Mouse (Mus musculus): ENCODE data around the gene Prr7. TPM values are rescaled to one million over a fixed set of nuclear protein-coding genes. Genes with fewer than 3 reads are reported as not detected.
"Not testable (repeated sequence)": the region's sequence is repeated elsewhere in the genome, so short reads cannot be mapped to it uniquely, and the experiment has no call there.

Prr7 gene
- 1 to 10 TPM; 2.1 to 2.5 TPM for total RNA-seq (2021)
- long read RNA-seq, experiment 1, partial matches to known transcripts = 0 of 1 reads
- long read RNA-seq, experiment 1, other reads (novel, unspliced or antisense) = 0 of 1 reads
- long read RNA-seq, experiment 2 = 0 reads

DNA sequence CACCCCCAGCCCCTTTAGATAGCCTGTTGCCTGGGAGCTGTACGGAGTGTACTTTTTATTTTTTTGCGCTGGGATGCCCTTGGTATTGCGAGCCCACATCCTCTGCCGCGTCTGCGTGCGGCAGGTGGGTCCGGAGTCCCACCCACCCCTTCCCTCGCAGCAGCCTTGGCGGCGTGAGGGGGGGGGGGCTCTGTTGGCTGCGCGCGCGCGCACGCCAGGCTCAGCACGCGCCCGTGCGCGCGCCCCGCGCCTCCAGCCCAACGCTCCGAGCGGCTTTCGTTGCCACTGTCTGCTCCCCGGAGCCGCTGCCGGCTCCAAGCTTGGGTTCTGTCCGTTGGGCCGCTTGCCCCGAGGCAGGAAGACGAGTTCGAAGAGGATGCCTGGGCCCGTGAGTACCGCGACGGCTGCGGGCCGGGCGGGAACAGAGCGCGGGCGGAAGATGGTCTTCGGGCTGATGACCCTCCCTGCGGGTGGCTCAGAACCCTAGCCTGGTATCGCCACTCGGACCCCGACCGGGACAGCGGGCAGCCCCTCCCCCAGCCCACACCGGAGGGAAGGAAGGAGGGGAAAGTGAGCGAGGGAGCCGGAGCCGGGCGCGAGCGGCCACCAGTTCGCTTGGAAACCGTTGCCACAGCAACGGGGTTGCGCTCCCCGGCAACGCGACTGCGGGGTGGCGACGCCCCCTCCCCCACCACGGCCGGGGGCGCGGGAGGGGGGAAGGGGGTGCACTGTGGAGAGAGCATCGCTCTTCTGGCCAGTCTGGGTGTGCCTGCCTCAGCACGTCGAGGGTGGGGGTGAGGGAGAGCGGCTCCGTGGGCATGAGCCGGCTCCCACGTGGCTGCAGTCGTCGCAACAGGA is at the start of gene Prr7:
Gene Prr7, plus strand, starts transcription at position 241 of the 858 bp plus-strand sequence.
- peak; percentile 57 for DNase-seq

DNA sequence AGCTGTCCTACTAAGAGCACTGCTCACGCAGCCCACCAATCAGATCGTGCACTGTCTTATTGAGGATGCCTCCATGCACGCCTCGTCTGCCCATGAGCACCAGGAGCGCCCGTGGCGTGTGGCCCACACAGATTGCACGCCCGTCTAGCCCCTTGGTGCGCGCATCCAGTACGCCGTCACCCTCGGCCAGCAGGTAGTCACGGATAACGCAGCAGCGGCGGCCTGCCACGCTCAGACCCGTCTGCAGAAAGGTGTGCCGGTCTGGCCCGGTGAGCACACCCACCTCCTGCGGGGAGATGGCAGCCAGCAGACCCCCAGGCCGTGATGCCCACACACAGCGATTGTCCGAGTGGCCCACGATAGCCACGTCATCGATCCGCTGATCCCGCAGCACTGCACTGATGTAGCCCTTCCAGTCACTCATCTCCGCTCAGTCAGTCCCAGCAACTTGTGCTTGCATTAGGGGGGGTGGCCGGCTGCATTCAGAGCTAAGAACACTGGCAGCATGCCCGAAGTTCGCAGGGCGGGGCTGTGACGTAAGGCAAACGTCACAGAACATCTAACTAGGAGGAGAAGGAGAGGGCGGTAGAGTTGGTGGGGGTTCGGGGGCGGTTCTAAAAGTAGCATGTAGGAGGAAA is 49.2 kb upstream of the Prr7 start, which contains the start of gene Pfn3:
Gene Pfn3, minus strand, starts transcription at position 490 of the 638 bp plus-strand sequence.
- peak; percentile 40 for DNase-seq

- DNase-seq = peak; percentile 93
Measured at GRCm38 (mm10) chr13:55418004-55418403, 46.1 kb upstream of the Prr7 start.

- DNase-seq = no peak
Measured at GRCm38 (mm10) chr13:55419142-55419541, 44.9 kb upstream of the Prr7 start.

DNA sequence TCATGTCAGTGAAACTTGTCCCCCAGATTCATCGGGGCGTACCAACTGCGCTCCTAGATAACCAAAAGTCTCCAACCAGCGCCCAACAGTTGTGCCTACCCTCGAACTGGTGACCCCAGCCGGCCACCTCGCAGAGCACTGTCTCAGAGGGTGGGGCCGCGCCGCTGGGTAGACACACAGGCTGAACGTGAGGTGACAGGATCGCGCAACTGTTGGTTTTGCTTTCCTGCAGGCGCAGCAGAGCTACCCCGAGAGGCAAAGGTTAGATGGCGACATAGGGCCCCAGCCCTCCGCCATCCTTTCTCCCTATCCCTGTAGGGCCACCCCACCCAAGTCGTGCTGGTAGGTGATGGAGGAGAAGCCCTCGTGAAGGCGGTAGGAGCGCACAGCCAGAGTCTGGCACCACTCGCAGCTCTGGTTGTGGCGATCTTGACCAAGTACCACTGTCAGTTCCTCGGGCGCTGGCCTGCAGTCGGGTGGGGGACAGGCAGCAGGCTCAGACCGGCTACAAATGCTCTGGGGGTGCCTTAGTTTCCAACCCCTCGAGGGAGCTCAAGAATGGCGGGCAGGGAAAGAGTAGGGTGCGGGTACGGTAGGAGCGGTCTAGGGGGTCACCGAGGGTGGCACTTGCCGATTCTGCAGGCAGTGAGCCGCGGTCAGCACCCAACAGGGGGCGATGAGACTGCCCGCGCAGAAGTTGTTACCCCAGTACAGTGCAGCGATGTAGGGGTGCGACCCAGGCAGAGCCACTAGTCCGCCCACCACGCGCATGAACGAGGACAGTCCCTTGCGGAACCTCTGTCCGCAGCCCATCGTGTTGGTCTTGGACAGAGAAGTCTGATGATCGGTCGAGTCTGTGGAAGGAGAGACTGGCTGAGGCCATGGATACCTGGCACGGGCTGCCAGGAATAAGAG is 43.8 kb upstream of the Prr7 start:
- DNase-seq = no peak

GRCm38 (mm10) chr13:55420933-55421800 is 42.9 kb upstream of the Prr7 start:
- peak; percentile 72 for DNase-seq

GRCm38 (mm10) chr13:55426613-55427012 is 37.5 kb upstream of the Prr7 start, which contains the start of gene F12:
Gene F12 (minus strand): TSS chr13:55426793.
- no peak for DNase-seq

DNA sequence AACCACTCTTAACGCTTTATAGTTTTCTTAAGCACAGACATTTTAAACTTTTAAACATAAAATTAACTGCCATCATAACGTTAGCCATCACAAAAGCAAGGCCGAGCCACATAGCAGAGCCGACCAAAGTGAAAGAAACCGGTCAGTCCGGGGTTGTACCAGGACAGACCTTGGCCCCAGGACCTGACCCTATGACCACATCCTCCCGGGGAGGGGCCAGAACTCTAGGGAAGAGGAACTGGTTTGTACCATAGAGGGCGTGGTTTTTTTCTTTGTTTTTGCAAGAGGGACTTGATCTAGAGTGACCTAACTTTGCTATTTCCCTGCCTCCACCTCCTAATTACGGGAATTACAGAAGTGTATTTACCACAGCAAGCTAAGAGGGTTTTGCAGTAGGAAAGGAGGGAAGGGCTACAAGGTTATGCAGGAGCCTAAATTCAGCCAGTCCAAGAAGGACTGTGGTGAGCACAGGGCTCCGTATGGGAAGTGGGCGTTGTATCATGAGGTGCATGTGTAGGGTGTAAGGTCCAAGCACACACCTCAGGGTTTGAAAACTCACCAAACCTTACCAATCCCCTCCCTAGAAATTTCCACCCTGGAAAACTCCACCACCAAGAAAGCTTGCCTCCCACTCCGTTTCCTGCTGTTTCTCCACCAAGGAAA is 34.7 kb upstream of the Prr7 start:
- no peak for DNase-seq

- no peak for DNase-seq
Measured at GRCm38 (mm10) chr13:55430566-55430965, 33.5 kb upstream of the Prr7 start.

- DNase-seq = no peak
Measured at GRCm38 (mm10) chr13:55431889-55432685, 32.0 kb upstream of the Prr7 start.

DNA sequence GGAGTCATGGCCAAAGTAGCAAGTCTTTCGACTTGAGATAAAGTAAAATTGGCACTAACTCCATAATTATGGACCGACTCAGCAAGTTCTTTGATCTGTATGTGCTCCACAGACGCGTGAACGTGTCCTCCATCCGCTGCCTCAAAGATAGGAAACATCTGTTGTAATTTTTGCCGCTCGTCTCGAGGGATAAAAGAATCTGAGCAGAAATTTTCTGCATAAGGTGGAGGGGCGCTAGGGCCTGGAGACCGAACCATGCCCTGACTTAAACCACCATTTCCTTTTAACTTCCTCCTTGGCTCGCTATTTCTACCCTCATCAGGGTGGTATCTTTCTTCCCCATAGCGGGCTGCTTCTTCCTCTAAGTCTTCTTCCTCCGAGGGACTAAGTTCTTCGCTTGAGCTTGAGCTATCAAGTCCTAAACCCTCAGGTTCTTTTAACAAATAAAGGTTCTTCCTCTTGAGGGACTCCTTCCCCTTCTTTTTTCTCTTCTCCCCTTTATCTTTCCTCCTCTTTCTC is 26.9 kb upstream of the Prr7 start:
- not testable (repeated sequence) for DNase-seq

DNA sequence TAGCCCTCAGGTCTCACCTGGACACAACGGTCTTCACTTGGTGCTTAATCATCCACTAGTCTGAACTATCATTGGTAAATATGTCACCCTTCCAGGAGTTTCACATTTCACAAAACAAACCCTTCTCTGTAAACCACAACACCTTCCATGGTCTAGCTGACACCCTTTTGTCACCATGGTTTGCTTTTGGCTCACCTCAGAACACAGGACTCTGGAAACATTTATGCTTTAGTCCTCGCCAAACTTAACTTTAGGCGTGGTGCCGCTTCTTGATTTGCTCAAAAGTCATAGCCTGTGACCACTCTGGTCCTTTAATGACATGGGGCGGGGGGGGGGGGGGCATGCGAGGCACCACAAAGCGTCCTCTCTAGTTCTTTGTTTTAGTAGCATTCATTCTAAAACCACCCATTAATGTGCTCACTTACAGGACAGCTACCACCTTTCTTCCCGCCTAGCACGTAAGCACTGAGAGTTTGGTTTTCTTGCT is 20.2 kb upstream of the Prr7 start:
- DNase-seq = no peak

- peak; percentile 83 for DNase-seq
Measured at GRCm38 (mm10) chr13:55444286-55444936, 19.7 kb upstream of the Prr7 start.

DNA sequence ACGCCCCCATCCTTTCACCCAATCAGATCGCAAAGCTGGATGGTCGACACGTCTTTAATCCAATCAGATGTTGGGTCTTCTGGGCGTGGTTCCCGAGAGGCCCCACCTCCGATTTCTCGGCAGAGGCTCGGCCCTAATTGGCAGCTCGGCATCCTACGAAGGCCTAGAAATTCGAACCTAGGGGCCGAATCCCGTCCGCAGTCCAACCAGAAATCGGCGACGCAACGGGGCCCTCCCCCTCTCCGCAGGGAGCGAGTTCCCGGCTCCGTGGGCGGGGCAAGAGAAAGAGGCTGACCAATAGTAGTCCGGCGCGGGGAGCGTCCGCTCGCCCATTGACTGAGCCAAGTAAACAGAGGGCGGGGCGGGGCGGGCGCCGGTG is 19.1 kb upstream of the Prr7 start, which contains the start of gene Grk6:
Gene Grk6, plus strand, starts transcription at position 136 of the 379 bp plus-strand sequence.
- DNase-seq = peak; percentile 96

DNA sequence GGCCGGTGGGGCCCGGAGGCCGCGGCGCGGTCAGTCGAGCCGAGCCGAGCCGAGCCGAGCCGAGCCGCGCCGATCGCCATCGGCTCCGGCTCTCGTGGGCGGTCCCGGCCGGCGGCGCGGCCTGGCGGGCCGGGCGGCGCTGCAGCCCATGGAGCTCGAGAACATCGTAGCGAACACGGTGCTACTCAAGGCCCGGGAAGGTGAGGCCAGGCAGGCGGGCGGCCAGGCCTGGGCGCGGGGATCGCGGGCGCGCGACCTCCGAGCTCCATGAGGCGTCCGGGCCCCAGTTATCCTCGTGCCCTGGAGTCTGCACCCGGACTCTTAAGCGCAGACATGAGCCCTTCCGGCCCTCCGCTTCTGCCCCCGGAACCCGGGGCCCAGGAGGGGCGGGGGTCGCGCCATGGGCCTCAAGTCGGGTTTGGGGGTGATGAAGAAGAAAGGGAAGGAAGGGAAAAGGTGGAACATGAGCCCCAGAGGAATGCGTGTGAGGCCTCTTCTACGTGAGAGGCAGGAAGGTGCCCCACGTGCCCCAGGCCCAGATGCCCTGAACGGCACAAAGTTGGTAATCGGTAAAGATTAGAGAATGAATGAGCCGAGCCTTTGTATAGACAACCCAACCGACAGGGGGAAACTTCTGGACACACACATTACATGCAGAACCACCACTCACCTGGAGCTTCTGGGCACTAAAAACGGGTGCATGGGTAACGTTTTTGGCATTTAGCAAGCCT is 18.5 kb upstream of the Prr7 start:
- no peak for DNase-seq

GRCm38 (mm10) chr13:55446483-55447105 is 17.5 kb upstream of the Prr7 start:
- DNase-seq = no peak

GRCm38 (mm10) chr13:55447543-55447943 is 16.5 kb upstream of the Prr7 start:
- no peak for DNase-seq

Measured in gastrocnemius, postnatal 10 days (tissue).